Mouse (Mus musculus) forebrain, postnatal 0 days (tissue): ENCODE measurements at regions not wholly inside any gene's neighbourhood (a gene's known extent, or its start where the extent isn't known, plus 50 kb on each side); places are given as distances from the start of the nearest gene placed in this dataset.

Experiments used
- ATAC-seq: fragments of 200-750 bp; cut with Nextera tagmentation; 2 replicates; pipeline ENCODE4 v1.8.0; 2017; ENCODE audit warnings: mild to moderate bottlenecking, moderate library complexity
- DNase-seq: peaks from one replicate; pipeline ENCODE4 v3.0.0-alpha.2; 2015
- H3K27ac ChIP-seq: fragments of 300-500 bp; sonication (generic); 2 replicates; pipeline ENCODE4 v1.5.1; 2014; ENCODE audit warnings: low read depth, mild to moderate bottlenecking, antibody characterized with exemption, low read length, moderate library complexity, mixed read lengths
- H3K27me3 ChIP-seq: fragments of 300-500 bp; sonication (generic); 2 replicates; pipeline ENCODE4 v1.6.1; 2014; ENCODE audit warnings: mild to moderate bottlenecking, low read length, mixed read lengths; ENCODE audit not compliant: insufficient read depth
- H3K36me3 ChIP-seq: fragments of 300-500 bp; sonication (generic); 2 replicates; pipeline ENCODE4 v1.6.1; 2014; ENCODE audit warnings: mild to moderate bottlenecking, moderate library complexity; ENCODE audit not compliant: insufficient read depth
- H3K4me1 ChIP-seq: fragments of 300-500 bp; sonication (generic); 2 replicates; pipeline ENCODE4 v1.6.1; 2014; ENCODE audit warnings: antibody characterized with exemption; ENCODE audit not compliant: insufficient read depth
- H3K4me2 ChIP-seq: fragments of 300-500 bp; sonication (generic); 2 replicates; pipeline ENCODE4 v1.6.1; 2014; ENCODE audit warnings: low read depth, mild to moderate bottlenecking, moderate library complexity
- H3K4me3 ChIP-seq: fragments of 300-500 bp; sonication (generic); 2 replicates; pipeline ENCODE4 v1.5.1; 2014; ENCODE audit warnings: low read depth, low read length, mixed read lengths
- H3K9ac ChIP-seq: fragments of 300-500 bp; sonication (generic); 2 replicates; pipeline ENCODE4 v1.6.1; 2014; ENCODE audit warnings: mild to moderate bottlenecking
- H3K9me3 ChIP-seq: fragments of 300-500 bp; sonication (generic); 2 replicates; pipeline ENCODE4 v1.6.1; 2016; ENCODE audit warnings: low read length
- CTCF ChIP-seq: sonication (generic); IDR thresholded peaks from 2 replicates; pipeline ENCODE4 v1.5.1; 2016; ENCODE audit warnings: antibody characterized with exemption, control low read depth, low read depth
- WGBS: fragments of 180-500 bp; shearing (Covaris S2); extraction: QIAGEN DNeasy Blood & Tissue Kit; methylation state at CpG from one replicate; pipeline ENCODE4 v1.1.7; 2014; 5-methylcytosine and 5-hydroxymethylcytosine counted together

DNA sequence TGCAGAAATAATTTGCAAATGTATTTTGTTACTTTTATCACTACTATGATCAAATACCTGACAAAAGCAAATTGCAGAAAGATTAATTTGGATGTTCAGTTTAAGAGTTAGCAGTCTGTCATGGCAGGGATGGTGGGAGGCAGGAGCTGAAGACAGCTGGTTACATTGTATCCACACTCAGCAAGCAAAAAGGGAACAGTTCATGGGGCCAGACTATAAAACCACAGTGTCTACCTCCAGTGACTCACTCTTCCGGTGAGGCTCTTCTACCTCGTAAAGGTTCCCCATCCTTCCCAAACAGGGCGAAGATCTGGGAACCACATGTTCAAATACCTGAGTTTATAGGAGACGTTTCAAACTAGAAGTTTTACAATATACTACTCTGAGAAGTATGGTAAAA lies 145.2 kb upstream of the Fam78b start:
- 90% methylated on average over 4 of the region's 4 CpGs for WGBS
- Histone ChIP-seq H3K4me3 (no peak overlapping the region), H3K4me2 (no peak overlapping the region), H3K9ac (no peak overlapping the region), H3K27me3 (no peaks in the 10 kb centered on the region), H3K9me3 (no peaks in the 10 kb centered on the region), H3K27ac (no peak overlapping the region), H3K36me3 (no peaks in the 10 kb centered on the region), H3K4me1 (no peaks in the 10 kb centered on the region)
- TF ChIP-seq CTCF: no peak
- DNase-seq (no peak), ATAC-seq (no peak)

DNA sequence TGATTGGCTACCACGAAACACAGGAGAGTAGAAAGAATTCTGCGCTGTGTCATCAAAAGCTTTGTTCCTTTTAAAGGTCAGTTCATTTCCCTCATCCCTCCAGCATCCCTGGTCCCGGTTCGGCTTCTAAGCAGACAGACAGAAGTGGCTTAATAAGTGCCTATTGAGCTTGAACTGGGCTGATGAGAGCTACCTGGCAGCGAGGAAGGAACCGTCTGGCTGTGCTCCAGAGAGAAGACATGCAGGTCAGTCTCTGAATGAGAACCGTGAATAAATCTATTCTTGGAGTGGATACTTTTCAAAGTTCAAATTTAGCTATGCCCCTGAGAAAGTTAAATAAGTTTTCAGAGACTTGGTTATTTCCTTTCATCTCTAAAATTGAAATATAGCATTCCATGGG lies 135.0 kb upstream of the Fam78b start:
- DNase-seq (no peak), ATAC-seq (no peak)
- Histone ChIP-seq H3K9me3 (no peaks in the 10 kb centered on the region), H3K4me3 (no peak overlapping the region), H3K27ac (no peak overlapping the region), H3K4me2 (no peak overlapping the region), H3K4me1 (no peaks in the 10 kb centered on the region), H3K36me3 (no peaks in the 10 kb centered on the region), H3K27me3 (no peaks in the 10 kb centered on the region), H3K9ac (no peak overlapping the region)
- no peak for TF ChIP-seq CTCF
- WGBS: 61% methylated on average over 7 of the region's 7 CpGs

DNA sequence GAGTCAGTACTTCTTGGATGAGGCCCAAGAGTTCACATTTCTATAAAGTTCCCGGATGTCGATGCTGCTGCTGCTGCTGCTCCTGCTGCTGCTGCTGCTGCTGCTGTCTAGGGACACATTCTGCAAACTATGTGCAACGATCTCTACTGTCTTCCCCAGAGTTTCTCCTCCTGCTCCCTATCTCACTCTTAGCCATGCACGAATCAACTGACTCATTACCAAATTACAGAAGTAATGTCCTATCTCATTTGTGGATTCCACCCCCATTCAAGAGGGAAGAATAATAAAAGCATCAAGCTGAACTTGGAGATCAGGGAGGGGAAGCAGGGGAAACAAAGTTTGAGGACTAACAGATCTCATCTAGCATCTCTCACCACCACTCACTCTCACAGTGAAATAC lies 130.0 kb upstream of the Fam78b start:
- Histone ChIP-seq H3K27me3 (no peaks in the 10 kb centered on the region), H3K4me3 (no peak overlapping the region), H3K4me2 (no peak overlapping the region), H3K4me1 (no peaks in the 10 kb centered on the region), H3K9ac (no peak overlapping the region), H3K36me3 (no peaks in the 10 kb centered on the region), H3K9me3 (no peaks in the 10 kb centered on the region), H3K27ac (no peak overlapping the region)
- TF ChIP-seq CTCF: no peak
- WGBS: 81% methylated on average over 4 of the region's 4 CpGs
- DNase-seq: no peak
- ATAC-seq: no peak

- 80% methylated on average over 2 of the region's 2 CpGs for WGBS
- no peaks in the 10 kb centered on the region for H3K36me3 ChIP-seq
Measured at GRCm38 (mm10) chr1:166876452-166876851, 124.8 kb upstream of the Fam78b start.

DNA sequence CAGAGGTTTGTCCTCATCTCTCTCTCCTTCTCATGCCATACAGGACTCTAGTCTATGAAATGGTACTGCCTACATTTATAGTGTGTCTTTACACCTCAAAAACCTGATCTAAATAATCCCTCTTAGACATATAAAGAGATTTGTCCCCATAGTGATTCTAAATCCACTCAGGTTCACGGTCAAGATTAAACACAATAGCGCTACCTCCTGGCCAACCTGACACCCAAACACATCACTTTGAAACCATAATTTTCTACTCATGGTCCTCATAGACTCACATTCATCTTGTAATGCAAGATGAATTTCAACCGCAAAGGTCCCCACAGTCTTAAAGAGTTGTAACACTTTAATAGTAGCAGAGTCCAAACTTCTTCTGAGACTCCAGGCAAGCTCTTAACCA lies 118.0 kb upstream of the Fam78b start:
- Histone ChIP-seq H3K27me3 (no peaks in the 10 kb centered on the region), H3K27ac (no peak overlapping the region), H3K36me3 (no peaks in the 10 kb centered on the region), H3K4me2 (no peak overlapping the region), H3K4me3 (no peak overlapping the region), H3K4me1 (no peaks in the 10 kb centered on the region), H3K9ac (no peak overlapping the region), H3K9me3 (no peaks in the 10 kb centered on the region)
- no peak for TF ChIP-seq CTCF
- WGBS: 93% methylated on average over 3 of the region's 3 CpGs
- ATAC-seq (no peak), DNase-seq (no peak)

More at GRCm38 (mm10) chr1:166876452-166876851, 124.8 kb upstream of the Fam78b start:
- Histone ChIP-seq H3K9me3 (no peaks in the 10 kb centered on the region), H3K4me1 (no peaks in the 10 kb centered on the region), H3K4me2 (no peak overlapping the region), H3K9ac (no peak overlapping the region), H3K27ac (no peak overlapping the region), H3K4me3 (no peak overlapping the region), H3K27me3 (no peaks in the 10 kb centered on the region)
- ATAC-seq: no peak
- no peak for TF ChIP-seq CTCF
- no peak for DNase-seq

DNA sequence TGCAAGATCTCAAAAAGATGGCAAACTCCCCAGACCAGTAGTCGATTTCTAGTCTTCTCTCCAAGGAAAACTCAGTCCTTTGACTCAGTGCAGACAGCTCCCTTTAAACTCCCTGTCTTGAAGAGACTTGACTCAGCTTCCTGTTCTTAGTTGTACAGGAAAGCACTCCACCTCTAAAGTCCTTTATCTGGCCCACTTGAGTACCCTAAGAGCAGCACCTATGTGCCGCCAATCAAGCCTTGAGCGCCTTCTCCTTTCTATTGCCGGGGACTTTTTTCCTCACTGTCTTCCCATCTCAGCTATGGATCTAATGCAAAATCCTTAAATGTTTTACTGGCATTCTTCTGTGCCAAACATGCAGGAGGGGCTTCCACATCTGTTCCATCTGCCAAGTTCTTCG lies 105.3 kb upstream of the Fam78b start:
- no peak for TF ChIP-seq CTCF
- H3K9ac ChIP-seq: no peak overlapping the region
- no peaks in the 10 kb centered on the region for H3K27me3 ChIP-seq
- H3K4me1 ChIP-seq: no peaks in the 10 kb centered on the region
- no peak overlapping the region for H3K27ac ChIP-seq
- no peaks in the 10 kb centered on the region for H3K36me3 ChIP-seq
- WGBS: 87% methylated on average over 5 of the region's 5 CpGs
- no peak overlapping the region for H3K4me3 ChIP-seq
- no peak for DNase-seq
- no peak for ATAC-seq
- H3K9me3 ChIP-seq: no peaks in the 10 kb centered on the region
- no peak overlapping the region for H3K4me2 ChIP-seq

GRCm38 (mm10) chr1:166898741-166899140 lies 102.5 kb upstream of the Fam78b start:
- 92% methylated on average over 2 of the region's 2 CpGs for WGBS
- H3K4me1 ChIP-seq: no peaks in the 10 kb centered on the region
- ATAC-seq (no peak), DNase-seq (no peak)
- no peaks in the 10 kb centered on the region for H3K27me3 ChIP-seq
- H3K9ac ChIP-seq: no peak overlapping the region
- no peaks in the 10 kb centered on the region for H3K36me3 ChIP-seq
- no peak overlapping the region for H3K4me3 ChIP-seq
- H3K4me2 ChIP-seq: no peak overlapping the region
- no peak overlapping the region for H3K27ac ChIP-seq
- no peak for TF ChIP-seq CTCF
- no peaks in the 10 kb centered on the region for H3K9me3 ChIP-seq

GRCm38 (mm10) chr1:166899238-166899637 lies 102.0 kb upstream of the Fam78b start:
- DNase-seq (no peak), ATAC-seq (no peak)
- Histone ChIP-seq H3K4me2 (no peak overlapping the region), H3K9me3 (no peaks in the 10 kb centered on the region), H3K27me3 (no peaks in the 10 kb centered on the region), H3K4me1 (no peaks in the 10 kb centered on the region), H3K9ac (no peak overlapping the region), H3K27ac (no peak overlapping the region), H3K36me3 (no peaks in the 10 kb centered on the region), H3K4me3 (no peak overlapping the region)
- WGBS: 76% methylated on average over 6 of the region's 6 CpGs
- TF ChIP-seq CTCF: no peak
